Mouse (Mus musculus): ENCODE data around the gene 1700029F12Rik.

DNA sequence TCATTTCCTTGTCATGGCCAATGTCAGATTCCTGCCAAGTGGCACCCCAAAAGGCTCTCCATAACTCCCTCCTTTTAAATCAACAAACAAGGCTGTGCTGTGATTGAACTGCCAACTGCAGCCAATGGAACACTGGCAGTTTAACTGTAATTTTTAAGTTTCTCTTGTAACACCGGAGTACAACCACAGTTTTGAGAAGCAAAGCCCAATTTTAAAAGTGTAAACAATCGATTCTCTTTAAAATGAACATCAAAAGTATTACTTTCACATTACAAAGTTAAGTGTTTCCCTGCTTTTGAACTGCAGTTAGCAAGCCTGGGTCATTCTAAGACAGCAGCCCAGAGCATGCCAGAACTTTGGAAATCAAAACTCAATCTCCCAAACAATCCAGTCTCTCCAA, at the start of gene 1700029F12Rik:
- no peak for TF ChIP-seq CTCF (IDR thresholded peaks at IDR 0.05; ENCODE audit: insufficient read depth, low read depth, low read length)
- no peak for TF ChIP-seq POLR2A (IDR thresholded peaks at IDR 0.05; ENCODE audit: insufficient read depth, low read depth, low read length)

Data from olfactory bulb, adult 2 months (tissue).